Mouse (Mus musculus) liver, embryonic 14.5 days (tissue): Measurements from ENCODE around the gene Fgf13. TPM values are rescaled to one million over a fixed set of nuclear protein-coding genes. Genes with fewer than 3 reads are reported as not detected.

ENCODE experiments used
- ATAC-seq: fragments of 200-750 bp; cut with Nextera tagmentation; 2 replicates; pipeline ENCODE4 v1.8.0; 2017; ENCODE audit warnings: moderate number of reproducible peaks, mild to moderate bottlenecking, moderate library complexity; ENCODE audit not compliant: insufficient read depth
- DNase-seq, 3 experiments: peaks; one replicate each; pipeline ENCODE4 v3.0.0-alpha.2; 2012 to 2013; ENCODE audit warnings: low read depth in 3 of 3, low spot score in 3 of 3
- H3K27ac ChIP-seq: fragments of 300-500 bp; sonication (generic); 2 replicates; pipeline ENCODE4 v1.5.1; 2014; ENCODE audit warnings: moderate library complexity, mild to moderate bottlenecking, control low read depth, inconsistent platforms
- H3K27me3 ChIP-seq: fragments of 300-500 bp; sonication (generic); 2 replicates; pipeline ENCODE4 v1.6.1; 2014; ENCODE audit warnings: mild to moderate bottlenecking, low read length, moderate library complexity; ENCODE audit not compliant: control insufficient read depth, insufficient read depth
- H3K36me3 ChIP-seq: fragments of 300-500 bp; sonication (generic); replicated peaks from 2 replicates; pipeline ENCODE4 v1.6.1; 2014; ENCODE audit warnings: low read depth; ENCODE audit not compliant: control insufficient read depth, insufficient read depth
- H3K4me1 ChIP-seq, 2 experiments: fragments of 200-500 bp in 1 of 2; fragments of 300-500 bp in 1 of 2; sonication (generic) in 1 of 2; replicated peaks; 2 replicates each; pipeline ENCODE4 v1.6.1; 2012 to 2014; ENCODE audit warnings: antibody characterized with exemption in 1 of 2, inconsistent platforms in 1 of 2, low read length in 1 of 2; ENCODE audit not compliant: control insufficient read depth in 2 of 2, insufficient read depth in 2 of 2
- H3K4me2 ChIP-seq: fragments of 300-500 bp; sonication (generic); 2 replicates; pipeline ENCODE4 v1.6.1; 2014; ENCODE audit warnings: low read depth, mild to moderate bottlenecking, control low read depth, moderate library complexity
- H3K4me3 ChIP-seq, 2 experiments: fragments of 200-500 bp in 1 of 2; fragments of 300-500 bp in 1 of 2; sonication (generic) in 1 of 2; 2 replicates each; pipeline ENCODE4 v1.5.1; 2012 to 2014; ENCODE audit warnings: low read depth in 2 of 2, low read length in 2 of 2, mild to moderate bottlenecking in 2 of 2, control low read depth in 1 of 2, inconsistent platforms in 1 of 2, moderate library complexity in 1 of 2; ENCODE audit not compliant: insufficient read depth in 1 of 2
- H3K9ac ChIP-seq: fragments of 300-500 bp; sonication (generic); replicated peaks from 2 replicates; pipeline ENCODE4 v1.6.1; 2014; ENCODE audit warnings: mild to moderate bottlenecking, control low read depth, moderate library complexity
- H3K9me3 ChIP-seq: fragments of 300-500 bp; sonication (generic); 2 replicates; pipeline ENCODE4 v1.6.1; 2016; ENCODE audit warnings: low read length, mixed read lengths; ENCODE audit not compliant: control insufficient read depth
- CTCF ChIP-seq: IDR thresholded peaks from 2 replicates; pipeline ENCODE4 v1.5.1; 2016; ENCODE audit warnings: antibody characterized with exemption, low read depth, control low read depth
- EP300 ChIP-seq: IDR thresholded peaks from 2 replicates; pipeline ENCODE4 v1.6.1; 2016; ENCODE audit warnings: antibody characterized with exemption, low read depth
- WGBS: fragments of 180-500 bp; shearing (Covaris S2); extraction: QIAGEN DNeasy Blood & Tissue Kit; methylation state at CpG from one replicate; pipeline ENCODE4 v1.1.7; 2014; ENCODE audit not compliant: insufficient replicate concordance; 5-methylcytosine and 5-hydroxymethylcytosine counted together
- polyA plus RNA-seq, 2 experiments: library from polyadenylated mRNA; depleted of rRNA in 1 of 2; stranded (reverse) in 1 of 2; unstranded in 1 of 2; fragments of >200 nt; fragmentation: Nextera tagmentation in 1 of 2; extraction: Ambion mirVana in 1 of 2; gene quantifications; 2 replicates each; pipeline versions ENCODE4 v1.2.1 to v1.2.3; 2012 to 2014

Gene Fgf13
- polyA plus RNA-seq, 2 experiments, result 0.57 to 1.2 TPM

DNA sequence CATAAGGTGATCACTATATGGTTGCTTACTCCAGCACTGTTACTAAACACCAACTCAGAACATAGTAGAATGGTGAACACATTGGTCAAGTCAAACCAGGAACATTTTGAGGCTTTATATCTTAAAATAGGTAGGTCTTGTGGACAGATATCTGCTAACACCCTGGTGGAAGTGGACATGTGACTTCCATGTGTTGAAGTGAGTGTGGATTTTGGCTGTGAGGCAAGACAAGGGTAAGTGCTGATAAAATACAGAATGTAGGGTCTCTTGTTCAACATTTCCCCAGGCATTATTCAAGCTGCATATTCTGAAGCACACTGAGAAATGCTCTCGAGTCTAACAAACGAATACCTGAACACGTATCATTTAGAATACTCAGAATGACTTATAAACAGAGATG, 324.7 kb downstream of the Fgf13 start:
- TF ChIP-seq CTCF, result no peak
- no peak for TF ChIP-seq EP300
- ATAC-seq (no peak), DNase-seq (no peak)
- H3K27ac ChIP-seq, result no peak overlapping the region
- H3K9ac ChIP-seq, result no peak overlapping the region
- no peaks in the 10 kb centered on the region for H3K36me3 ChIP-seq
- no peak overlapping the region for H3K4me2 ChIP-seq
- WGBS, result 65% methylated on average over 3 of the region's 3 CpGs
- H3K4me1 ChIP-seq, result no peaks in the 10 kb centered on the region
- H3K27me3 ChIP-seq, result no peaks in the 10 kb centered on the region
- H3K4me3 ChIP-seq, result no peak overlapping the region
- no peaks in the 10 kb centered on the region for H3K9me3 ChIP-seq

DNA sequence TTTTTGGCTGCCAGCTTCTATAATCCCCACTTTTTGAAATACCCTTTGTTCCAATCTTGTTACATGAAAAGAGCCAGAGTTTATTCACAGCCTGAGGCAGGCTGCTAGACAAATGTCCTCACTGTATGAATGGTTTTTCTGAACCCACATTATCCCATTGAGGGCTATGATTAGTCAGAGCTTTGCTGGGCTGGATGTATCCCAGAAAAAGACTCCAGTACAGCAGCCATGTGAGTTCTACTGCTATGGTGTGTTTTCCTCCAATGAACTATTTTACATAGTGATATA, 326.5 kb downstream of the Fgf13 start:
- no peak for ATAC-seq
- Histone ChIP-seq H3K4me1 (no peaks in the 10 kb centered on the region), H3K4me2 (no peak overlapping the region), H3K9ac (no peak overlapping the region), H3K36me3 (no peaks in the 10 kb centered on the region), H3K4me3 (no peak overlapping the region), H3K27me3 (no peaks in the 10 kb centered on the region), H3K9me3 (no peaks in the 10 kb centered on the region), H3K27ac (no peak overlapping the region)
- no peak for TF ChIP-seq EP300
- TF ChIP-seq CTCF, result no peak
- no peak for DNase-seq

DNA sequence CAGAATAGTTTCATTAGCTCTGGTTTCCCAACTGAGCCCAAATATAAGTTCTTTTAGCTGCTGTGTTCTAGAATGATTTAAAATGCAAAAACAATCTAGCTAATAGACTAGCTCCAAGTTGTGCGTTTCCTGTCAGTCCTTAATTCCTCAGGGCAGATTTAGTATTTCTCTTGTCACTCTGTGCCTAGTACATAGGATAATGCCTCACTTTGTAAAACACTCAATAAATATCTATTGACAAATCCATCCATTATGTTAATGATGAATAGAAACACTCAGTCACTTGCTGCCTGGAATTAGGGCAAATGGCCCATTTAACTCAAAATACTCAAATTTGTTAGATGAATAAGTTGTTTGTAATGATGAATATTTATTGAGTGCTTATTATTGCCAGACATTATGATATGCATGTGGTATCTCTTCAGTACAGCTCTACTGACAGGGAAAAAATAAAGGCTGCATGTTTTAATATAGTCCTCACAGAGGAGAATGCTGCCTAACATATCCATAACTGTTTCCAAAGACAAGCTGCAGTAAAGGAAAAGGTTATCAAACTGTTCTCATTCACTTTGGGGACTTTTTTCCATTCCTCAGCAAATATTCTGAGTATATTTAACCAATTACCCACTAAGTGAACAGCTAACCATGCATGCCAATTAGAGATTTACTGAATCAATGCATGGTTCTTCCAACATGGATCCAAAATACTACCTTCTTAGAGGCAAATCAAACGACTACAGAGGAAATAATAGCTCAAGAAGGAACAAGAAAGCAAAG, 327.0 kb downstream of the Fgf13 start:
- no peak overlapping the region for H3K4me2 ChIP-seq
- H3K27ac ChIP-seq, result no peak overlapping the region
- H3K27me3 ChIP-seq, result no peaks in the 10 kb centered on the region
- H3K36me3 ChIP-seq, result no peaks in the 10 kb centered on the region
- TF ChIP-seq CTCF, result no peak
- no peak for TF ChIP-seq EP300
- H3K4me1 ChIP-seq, result no peaks in the 10 kb centered on the region
- H3K9me3 ChIP-seq, result no peaks in the 10 kb centered on the region
- H3K9ac ChIP-seq, result no peak overlapping the region
- ATAC-seq (no peak), DNase-seq (no peak)
- 35% methylated on average over 2 of the region's 2 CpGs for WGBS
- no peak overlapping the region for H3K4me3 ChIP-seq

DNA sequence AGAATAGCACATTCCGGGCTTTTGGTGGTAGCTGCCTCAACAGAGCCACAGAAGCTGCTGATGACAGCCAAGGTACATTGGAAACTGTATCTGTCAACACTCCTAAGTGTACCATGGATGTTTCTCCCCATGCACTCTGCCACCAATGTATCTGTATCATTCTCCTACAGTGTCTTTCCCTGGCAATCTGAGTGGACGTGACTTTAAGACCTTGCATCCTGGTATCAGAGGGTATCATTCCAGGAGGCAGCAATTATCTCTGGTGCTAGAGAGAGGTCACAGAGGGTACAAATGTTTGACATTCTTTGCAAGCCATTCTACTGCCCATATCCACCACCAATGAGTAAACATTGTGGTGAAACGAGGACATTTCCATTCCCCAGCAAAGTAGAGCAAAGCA, 347.2 kb downstream of the Fgf13 start:
- Histone ChIP-seq H3K27me3 (no peaks in the 10 kb centered on the region), H3K9me3 (no peaks in the 10 kb centered on the region), H3K4me3 (no peak overlapping the region), H3K27ac (no peak overlapping the region), H3K36me3 (no peaks in the 10 kb centered on the region), H3K4me1 (no peaks in the 10 kb centered on the region), H3K4me2 (no peak overlapping the region), H3K9ac (no peak overlapping the region)
- WGBS, result 39% methylated on average over 3 of the region's 3 CpGs
- no peak for ATAC-seq
- DNase-seq, result no peak
- TF ChIP-seq CTCF, result no peak
- no peak for TF ChIP-seq EP300

DNA sequence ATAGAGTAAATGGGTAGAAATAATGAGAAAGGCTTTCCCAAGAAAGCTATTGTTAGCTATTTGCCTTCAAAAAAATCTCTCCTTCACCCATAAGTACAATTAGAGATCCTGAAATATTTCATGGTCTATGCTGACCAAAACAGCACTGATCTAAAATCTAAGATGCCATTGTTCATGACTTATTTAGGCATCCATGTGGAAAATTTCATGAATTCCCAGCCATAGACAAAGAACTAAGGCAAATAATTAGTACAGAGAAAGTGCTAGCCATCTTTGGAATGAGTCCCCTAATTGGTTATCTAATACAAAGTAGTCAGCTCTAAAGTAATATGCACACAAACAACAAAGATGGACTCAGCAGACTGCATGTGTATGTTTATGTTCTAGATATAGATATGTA, 366.7 kb downstream of the Fgf13 start:
- Histone ChIP-seq H3K4me3 (no peak overlapping the region), H3K27me3 (no peaks in the 10 kb centered on the region), H3K9me3 (no peaks in the 10 kb centered on the region), H3K4me1 (no peaks in the 10 kb centered on the region), H3K27ac (no peak overlapping the region), H3K36me3 (no peaks in the 10 kb centered on the region), H3K4me2 (no peak overlapping the region), H3K9ac (no peak overlapping the region)
- DNase-seq (no peak), ATAC-seq (no peak)
- TF ChIP-seq EP300 (no peak), CTCF (no peak)
